In the genomic region with DNA sequence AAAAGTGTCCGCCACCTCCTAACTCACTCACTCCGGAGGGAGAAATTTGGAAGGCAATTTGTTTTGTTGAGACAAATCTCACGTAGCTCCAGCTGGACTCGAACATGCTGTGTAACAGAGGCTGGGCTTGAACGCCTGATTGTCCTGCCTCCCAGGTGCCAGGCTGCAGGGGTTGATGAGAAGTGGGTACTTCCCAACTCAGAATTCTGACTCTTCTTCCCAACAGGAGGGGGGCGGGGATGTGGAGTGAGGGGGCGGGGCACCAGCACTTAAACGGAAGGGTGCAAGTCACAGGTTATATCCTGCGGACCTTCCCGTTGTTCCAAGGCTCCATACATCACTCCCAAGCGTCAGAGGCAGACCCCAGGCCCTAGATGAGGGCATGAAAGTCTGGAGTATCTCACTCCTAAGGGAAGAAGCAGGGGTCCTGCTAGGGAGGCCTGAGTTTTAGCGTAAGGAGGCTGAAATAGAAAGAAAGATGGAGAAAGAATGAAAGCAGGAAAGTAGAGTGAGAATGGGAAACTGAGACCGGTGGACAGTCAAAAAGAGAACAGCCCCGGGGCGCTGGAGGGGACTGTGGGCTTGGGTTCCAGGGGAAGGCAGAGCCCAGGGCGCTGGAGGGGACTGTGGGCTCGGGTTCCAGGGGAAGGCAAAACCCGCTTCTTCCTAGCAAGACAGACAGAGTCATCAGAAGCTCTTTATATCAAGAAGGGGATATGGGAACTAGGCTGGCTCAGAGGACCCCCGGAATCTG, we compare ENCODE assay signal across 8 mouse cellular contexts. TPM values are rescaled to one million over a fixed set of nuclear protein-coding genes. Genes with fewer than 3 reads are reported as not detected.
A peak's percentile ranks its signal among the peaks of the same experiment; 100 is the strongest.
DNase-seq lines count a peak whose midpoint lies in the region; ATAC-seq and TF ChIP-seq lines count a peak whose summit lies in the region.

No protein-coding gene starts in this region.

- H3K36me3 ChIP-seq in embryonic facial prominence, embryonic 10.5 days (replicated peaks): no peaks in the 10 kb centered on the region
- no peaks in the 10 kb centered on the region for H3K36me3 ChIP-seq in hindbrain, embryonic 16.5 days (ENCODE audit: control insufficient read depth, insufficient read depth, low read length)
- no peaks in the 10 kb centered on the region for H3K36me3 ChIP-seq in midbrain, embryonic 15.5 days (replicated peaks)

- DNase-seq in layer of hippocampus, adult 2 months (ENCODE audit: low spot score in 2 of 2): no peak
- no peak for DNase-seq in layer of hippocampus, adult 9-11 months
- no peak for DNase-seq in embryonic facial prominence, embryonic 10.5 days (ENCODE audit: low spot score)
- no peak for DNase-seq in yolk sac, embryonic 10.5 days (ENCODE audit: low spot score)
- no peak for DNase-seq in frontal cortex, postnatal 25 days (ENCODE audit: low spot score in 2 of 2)
- DNase-seq in right cerebral cortex, postnatal 4 days: no peak

- WGBS in embryonic facial prominence, embryonic 10.5 days: 14% methylated on average over 19 of the region's 19 CpGs
- 19% methylated on average over 19 of the region's 19 CpGs for WGBS in hindbrain, embryonic 16.5 days
- WGBS in midbrain, embryonic 15.5 days: 16% methylated on average over 19 of the region's 19 CpGs

- no peaks in the 10 kb centered on the region for H3K9me3 ChIP-seq in embryonic facial prominence, embryonic 10.5 days
- no peaks in the 10 kb centered on the region for H3K9me3 ChIP-seq in hindbrain, embryonic 16.5 days (ENCODE audit: control insufficient read depth, low read length)
- H3K9me3 ChIP-seq in midbrain, embryonic 15.5 days: no peaks in the 10 kb centered on the region

- peak overlapping the region; percentile 84 for H3K4me2 ChIP-seq in hindbrain, embryonic 16.5 days (ENCODE audit: low read length)
- H3K4me2 ChIP-seq in midbrain, embryonic 15.5 days: peak overlapping the region; percentile 83

- TF ChIP-seq CTCF in layer of hippocampus, adult 2 months (conservative IDR thresholded peaks at IDR 0.05): no peak

- peaks cover 74% of the 10 kb centered on the region for H3K27me3 ChIP-seq in embryonic facial prominence, embryonic 10.5 days (replicated peaks; ENCODE audit: low read depth, poor library complexity, severe bottlenecking)
- H3K27me3 ChIP-seq in hindbrain, embryonic 16.5 days (replicated peaks; ENCODE audit: control insufficient read depth, insufficient read depth, low read length): peaks cover 3% of the 10 kb centered on the region; the same call in 1 of the 2 replicates
- H3K27me3 ChIP-seq in midbrain, embryonic 15.5 days (replicated peaks): peaks cover 15% of the 10 kb centered on the region; the same call in 1 of the 2 replicates

- peaks cover 65% of the 10 kb centered on the region for H3K4me1 ChIP-seq in embryonic facial prominence, embryonic 10.5 days
- peaks cover 5% of the 10 kb centered on the region for H3K4me1 ChIP-seq in hindbrain, embryonic 16.5 days (ENCODE audit: control insufficient read depth, insufficient read depth, low read depth, low read length)
- peaks cover 18% of the 10 kb centered on the region for H3K4me1 ChIP-seq in midbrain, embryonic 15.5 days

- peak overlapping the region; percentile 65 for H3K9ac ChIP-seq in hindbrain, embryonic 16.5 days (ENCODE audit: low read depth, low read length)
- peak overlapping the region; percentile 53 for H3K9ac ChIP-seq in midbrain, embryonic 15.5 days

- no peak overlapping the region for H3K27ac ChIP-seq in layer of hippocampus, adult 2 months
- H3K27ac ChIP-seq in embryonic facial prominence, embryonic 10.5 days (replicated peaks): peak overlapping the region; percentile 75; the same call in 1 of the 2 replicates
- H3K27ac ChIP-seq in hindbrain, embryonic 16.5 days (ENCODE audit: low read depth, low read length): no peak overlapping the region
- H3K27ac ChIP-seq in midbrain, embryonic 15.5 days: no peak overlapping the region

- ATAC-seq in hindbrain, embryonic 16.5 days: no peak
- no peak for ATAC-seq in midbrain, embryonic 15.5 days (replicated peaks)

- peak overlapping the region; percentile 54 for H3K4me3 ChIP-seq in layer of hippocampus, adult 2 months
- peak overlapping the region; percentile 61 for H3K4me3 ChIP-seq in embryonic facial prominence, embryonic 10.5 days
- peak overlapping the region; percentile 53 for H3K4me3 ChIP-seq in hindbrain, embryonic 16.5 days (ENCODE audit: low read length)
- H3K4me3 ChIP-seq in midbrain, embryonic 15.5 days: peak overlapping the region; percentile 45

RNA-seq across cellular contexts. Expression of a gene that starts 12.5 kb away (rescaled TPM):
- total RNA-seq in layer of hippocampus, adult 2 months (2021): under 1 TPM; 0.17 to 0.23 TPM
- polyA plus RNA-seq in embryonic facial prominence, embryonic 10.5 days (2016; fragmentation: Nextera tagmentation; extraction: Ambion mirVana): 0.11 and 0.17 TPM in 2 replicates
- 0.15 and 0.22 TPM in 2 replicates for polyA plus RNA-seq in hindbrain, embryonic 16.5 days (2015; fragmentation: Nextera tagmentation; extraction: Ambion mirVana)
- 0.13 and 0.19 TPM in 2 replicates for polyA plus RNA-seq in midbrain, embryonic 15.5 days (2015; fragmentation: Nextera tagmentation; extraction: Ambion mirVana)

RNA-seq across cellular contexts. Expression of a gene that starts 23.6 kb away (rescaled TPM):
- 10 to 100 TPM; 91.8 to 96.9 TPM for total RNA-seq in layer of hippocampus, adult 2 months (2021)
- polyA plus RNA-seq in embryonic facial prominence, embryonic 10.5 days (2016; fragmentation: Nextera tagmentation; extraction: Ambion mirVana): 4.7 and 5.1 TPM in 2 replicates
- 7.2 and 7.8 TPM in 2 replicates for polyA plus RNA-seq in hindbrain, embryonic 16.5 days (2015; fragmentation: Nextera tagmentation; extraction: Ambion mirVana)
- polyA plus RNA-seq in midbrain, embryonic 15.5 days (2015; fragmentation: Nextera tagmentation; extraction: Ambion mirVana): 11.7 and 12.1 TPM in 2 replicates
